Mouse (Mus musculus): ENCODE results near the gene Arl8b.

GRCm38 (mm10) chr6:108870421-108870820 lies 87.5 kb downstream of the Arl8b start:
- no peak for TF ChIP-seq CTCF (IDR thresholded peaks at IDR 0.05; ENCODE audit: low read depth)
- TF ChIP-seq EP300 (IDR thresholded peaks at IDR 0.05; ENCODE audit: low read depth) = no peak

Data from heart, postnatal 0 days (tissue).